Mouse (Mus musculus) hematopoietic multipotent progenitor cell, adult 10-12 weeks (in vitro differentiated cells): ENCODE measurements around the gene Pycard. TPM values are rescaled to one million over a fixed set of nuclear protein-coding genes. Genes with fewer than 3 reads are reported as not detected.

ENCODE experiments used
- polyA plus RNA-seq: library from polyadenylated mRNA; stranded (reverse); fragments of >175 nt; gene quantifications from 2 replicates; pipeline ENCODE4 v1.2.3, GENCODE M21; 2012; ENCODE audit warnings: low replicate concordance

Pycard gene
- 8.6 and 9.0 TPM in 2 replicates for polyA plus RNA-seq

DNA sequence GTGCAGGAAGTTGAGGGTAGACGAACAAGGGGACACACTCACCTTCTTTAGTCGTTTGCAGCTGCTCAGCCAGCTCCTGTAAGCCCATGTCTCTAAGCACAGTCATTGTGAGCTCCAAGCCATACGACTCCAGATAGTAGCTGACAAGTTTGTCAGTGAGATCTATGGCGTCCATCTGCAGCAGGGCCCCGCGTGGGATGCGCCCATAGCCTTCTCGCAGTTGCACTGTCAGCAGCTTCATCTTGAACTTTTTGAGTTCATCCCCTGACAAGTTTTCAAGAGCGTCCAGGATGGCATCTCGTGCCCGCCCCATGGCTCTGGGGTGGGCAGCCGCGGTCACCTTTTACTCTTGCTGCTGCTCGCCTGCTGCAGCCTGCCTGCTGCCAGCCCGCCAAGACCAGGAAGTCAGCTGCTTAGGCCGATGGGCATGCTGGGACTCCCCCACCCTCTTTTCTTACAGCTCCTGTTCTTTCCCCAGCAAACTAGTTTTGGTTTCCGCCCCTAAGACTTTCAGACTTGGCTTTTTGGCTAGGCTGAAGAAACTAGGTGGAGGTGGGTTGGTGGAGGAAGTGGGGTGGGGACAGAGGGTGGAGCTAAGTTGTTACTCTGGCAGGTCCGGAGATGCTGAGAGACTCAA lies at the start of gene Pycard:
Gene Pycard, minus strand, starts transcription at position 527 of the 637 bp plus-strand sequence.

DNA sequence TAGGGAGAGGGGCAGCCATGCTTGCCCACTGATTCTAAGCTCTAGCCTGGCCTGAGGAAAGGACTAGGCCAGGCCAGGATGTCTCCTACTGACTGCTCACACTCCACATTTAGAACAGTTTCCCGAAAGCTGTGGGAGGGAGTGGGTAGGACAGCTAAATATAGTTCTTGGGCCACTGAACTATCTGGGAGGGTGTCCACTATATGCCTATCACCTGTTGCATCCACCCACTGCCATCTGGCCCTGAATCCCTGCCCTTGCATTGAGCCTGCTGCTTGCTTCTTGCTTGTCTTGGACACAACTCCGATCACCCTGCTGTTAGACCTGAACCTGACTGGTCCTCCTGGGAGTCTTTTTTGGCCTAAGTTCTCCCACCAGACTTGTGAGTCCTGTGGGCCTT lies 10.0 kb upstream of the Pycard start, which contains the start of gene Trim72:
Gene Trim72, plus strand, starts transcription at position 262 of the 400 bp plus-strand sequence.

DNA sequence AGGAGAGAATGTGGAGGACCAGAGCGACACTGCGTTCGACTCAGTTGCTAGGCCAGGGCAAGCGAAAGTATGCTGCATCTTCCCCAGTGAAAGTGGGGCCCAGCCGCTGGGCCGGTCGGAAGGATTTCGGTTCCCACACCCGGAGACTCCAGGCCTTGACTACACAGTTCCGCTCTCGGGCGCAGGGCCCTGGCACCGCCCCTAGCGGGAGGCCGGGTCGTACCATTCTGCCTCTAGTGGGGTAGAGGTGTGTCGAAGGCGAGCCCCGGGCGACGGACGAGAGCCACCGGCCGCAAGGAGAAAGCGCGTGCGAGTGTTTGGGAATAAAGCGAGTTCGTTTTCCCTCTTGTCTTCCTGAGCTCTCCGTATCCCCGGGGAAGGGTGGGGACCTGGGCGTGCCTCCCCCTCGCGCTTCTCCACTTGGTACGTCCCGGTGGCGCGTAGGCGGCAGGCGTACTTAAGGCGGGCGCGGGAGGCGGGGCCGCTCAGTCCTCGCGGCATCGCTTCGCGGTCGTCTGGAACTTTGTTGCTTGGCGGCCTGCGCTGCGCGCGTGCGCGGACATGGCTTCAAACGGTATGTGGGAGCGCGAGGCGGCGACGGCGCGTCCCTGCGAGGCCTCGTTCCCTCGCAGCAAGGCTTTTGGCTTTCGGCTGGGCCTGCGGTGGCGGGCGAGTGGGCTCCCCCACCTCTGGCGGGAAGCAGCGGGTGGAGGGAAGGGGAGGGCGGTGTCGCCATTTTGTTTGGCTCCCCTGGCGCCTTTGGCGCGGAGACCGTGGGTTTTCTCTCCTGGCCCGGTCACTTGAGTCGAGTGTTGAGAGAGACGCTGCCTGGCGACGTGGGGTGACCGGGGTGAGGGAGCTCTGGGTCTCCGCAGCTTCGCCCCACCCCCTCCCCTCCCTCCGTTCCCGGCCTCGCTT lies 26.4 kb downstream of the Pycard start, which contains the start of gene Fus:
Gene Fus, plus strand, starts transcription at position 454 of the 918 bp plus-strand sequence.

DNA sequence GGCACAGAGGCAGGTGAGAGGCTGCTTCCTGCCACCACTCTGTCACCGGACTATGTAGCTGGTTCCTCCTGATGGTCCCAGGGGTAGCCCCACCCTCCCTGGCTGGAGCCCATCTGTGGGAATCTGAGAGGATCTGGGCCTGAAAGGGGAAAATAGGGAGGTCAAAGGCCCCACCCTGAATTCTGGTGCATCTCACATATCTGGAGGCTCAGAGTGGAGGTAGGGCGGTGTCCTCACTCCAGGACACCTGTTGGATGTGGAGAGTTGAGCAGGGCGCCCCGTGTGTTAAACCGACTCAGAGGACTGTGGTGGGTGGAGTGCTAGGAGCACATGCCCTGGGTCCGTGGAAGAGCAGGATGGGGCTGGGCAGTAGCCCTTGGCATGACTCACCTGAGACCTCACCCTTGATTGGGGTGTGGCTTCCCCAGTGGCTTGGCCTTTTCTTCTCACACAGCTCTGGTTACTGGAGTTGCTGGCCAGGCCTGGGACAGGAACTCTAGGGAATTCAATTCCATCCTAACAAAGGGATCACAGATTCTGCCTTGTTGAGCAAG lies 47.1 kb downstream of the Pycard start, which contains the start of gene Prss36:
Gene Prss36, minus strand, starts transcription at position 256 of the 554 bp plus-strand sequence.

Other genes starting within 250 kb of the Pycard start
- 26.7 and 56.3 TPM in 2 replicates for gene Fbxl19, start 249.3 kb downstream of the Pycard start, polyA plus RNA-seq
- 46.3 and 124 TPM in 2 replicates for gene Orai3, start 224.1 kb downstream of the Pycard start, polyA plus RNA-seq
- gene Setd1a, start 217.2 kb downstream of the Pycard start, polyA plus RNA-seq, result 61.8 and 82.0 TPM in 2 replicates
- gene Gm49388, start 208.3 kb downstream of the Pycard start, polyA plus RNA-seq, result 7.0 TPM in 1 of 2 replicates, not detected in the other
- 0.94 and 7.6 TPM in 2 replicates for gene Hsd3b7, start 193.3 kb downstream of the Pycard start, polyA plus RNA-seq
- gene Stx4a, start 169.6 kb downstream of the Pycard start, polyA plus RNA-seq, result 86.0 and 101 TPM in 2 replicates
- gene Stx1b, start 169.3 kb downstream of the Pycard start, polyA plus RNA-seq, result 0.03 and 0.11 TPM in 2 replicates
- 33.7 and 53.9 TPM in 2 replicates for gene Zfp646, start 117.6 kb downstream of the Pycard start, polyA plus RNA-seq
- gene Zfp668, start 117.0 kb downstream of the Pycard start, polyA plus RNA-seq, result 25.3 and 26.3 TPM in 2 replicates
- 0.82 and 1.2 TPM in 2 replicates for gene Prss53, start 102.9 kb downstream of the Pycard start, polyA plus RNA-seq
- not detected in 2 replicates for gene Gm21974, start 98.4 kb downstream of the Pycard start, polyA plus RNA-seq
- 7.0 and 14.6 TPM in 2 replicates for gene Vkorc1, start 98.2 kb downstream of the Pycard start, polyA plus RNA-seq
- 76.6 and 120 TPM in 2 replicates for gene Bckdk, start 89.8 kb downstream of the Pycard start, polyA plus RNA-seq
- 5.5 and 8.5 TPM in 2 replicates for gene Kat8, start 81.4 kb downstream of the Pycard start, polyA plus RNA-seq
- 0.07 and 0.15 TPM in 2 replicates for gene Prss8, start 63.8 kb downstream of the Pycard start, polyA plus RNA-seq
- 3.6 and 6.7 TPM in 2 replicates for gene Prss36, start 47.1 kb downstream of the Pycard start, polyA plus RNA-seq
- 277 and 346 TPM in 2 replicates for gene Fus, start 26.4 kb downstream of the Pycard start, polyA plus RNA-seq
- 0.35 and 1.2 TPM in 2 replicates for gene Trim72, start 10.1 kb upstream of the Pycard start, polyA plus RNA-seq
- 16.1 and 24.0 TPM in 2 replicates for gene Itgam, start 68.8 kb upstream of the Pycard start, polyA plus RNA-seq
- 0.16 and 1.5 TPM in 2 replicates for gene Gm49368, start 68.8 kb upstream of the Pycard start, polyA plus RNA-seq
- 17.8 and 30.0 TPM in 2 replicates for gene Itgax, start 135.7 kb upstream of the Pycard start, polyA plus RNA-seq
- gene Itgad, start 160.5 kb upstream of the Pycard start, polyA plus RNA-seq, result 34.3 and 68.9 TPM in 2 replicates
- 43.6 and 127 TPM in 2 replicates for gene Cox6a2, start 212.5 kb upstream of the Pycard start, polyA plus RNA-seq
- 24.3 and 41.3 TPM in 2 replicates for gene Armc5, start 243.5 kb upstream of the Pycard start, polyA plus RNA-seq
- 1.6 and 2.6 TPM in 2 replicates for gene 9130023H24Rik, start 244.2 kb upstream of the Pycard start, polyA plus RNA-seq